Mouse (Mus musculus) E14TG2a.4 (cell line): ENCODE data around the gene Bap1.

Source experiments
- CTCF ChIP-seq: conservative IDR thresholded peaks from 2 replicates; pipeline ENCODE4 v1.5.1; 2014; ENCODE audit warnings: low read length
- POU5F1 ChIP-seq: IDR thresholded peaks from 2 replicates; pipeline ENCODE4 v1.6.1; 2014; ENCODE audit warnings: low read length, borderline replicate concordance

GRCm38 (mm10) chr14:31245946-31246345 is 5.3 kb upstream of the Bap1 start:
- TF ChIP-seq CTCF (no peak), POU5F1 (no peak)
